Mouse (Mus musculus): Measurements from ENCODE around the gene Prkcb. TPM values are rescaled to one million over a fixed set of nuclear protein-coding genes. Genes with fewer than 3 reads are reported as not detected.

Gene Prkcb
- total and polyA plus RNA-seq, 3 experiments, result 3.6 to 4.5 (median 3.8) TPM

DNA sequence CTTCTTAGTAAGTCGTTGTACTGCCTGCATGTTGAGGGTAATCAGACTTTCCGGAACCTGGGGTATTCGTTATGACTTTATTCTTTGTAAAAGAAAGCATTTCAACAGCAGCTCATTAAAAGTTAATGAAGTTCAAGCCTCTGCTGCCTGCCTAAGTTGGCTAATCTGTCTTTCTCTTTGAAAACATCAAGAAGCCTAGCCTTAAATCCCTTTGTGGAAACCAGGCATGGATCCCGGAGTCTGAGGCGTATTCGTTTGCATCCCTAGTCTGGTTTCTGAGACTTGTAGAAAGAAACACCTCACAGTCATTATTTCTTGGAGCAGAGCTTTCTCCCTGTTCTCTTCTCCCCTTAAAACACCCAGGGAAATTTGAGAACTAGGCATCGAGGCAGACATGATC lies 90.7 kb downstream of the Prkcb start:
- Histone ChIP-seq H3K4me3 (no peak overlapping the region), H3K79me2 (replicated peaks; ENCODE audit: control insufficient read depth, insufficient read depth, low read length) (no peaks in the 10 kb centered on the region), H3K4me1 (ENCODE audit: control insufficient read depth, insufficient read depth, low read length) (no peaks in the 10 kb centered on the region), H3K9ac (ENCODE audit: low read depth, low read length) (no peak overlapping the region), H3K36me3 (ENCODE audit: control insufficient read depth, insufficient read depth, low read length) (no peaks in the 10 kb centered on the region), H3K27me3 (ENCODE audit: control insufficient read depth, insufficient read depth, low read length) (no peaks in the 10 kb centered on the region), H3K27ac (no peak overlapping the region)
- no peak for TF ChIP-seq POLR2A (IDR thresholded peaks at IDR 0.05; ENCODE audit: insufficient read depth, low read depth, low read length)
- no peak for TF ChIP-seq EP300 (IDR thresholded peaks at IDR 0.05; ENCODE audit: insufficient read depth, low read depth, low read length)
- TF ChIP-seq CTCF (IDR thresholded peaks at IDR 0.05), result no peak
- intact Hi-C loops (cut with DNase I), result no loop called here
- DNase-seq, result no peak
- 83% methylated on average over 7 of the region's 7 CpGs for WGBS

DNA sequence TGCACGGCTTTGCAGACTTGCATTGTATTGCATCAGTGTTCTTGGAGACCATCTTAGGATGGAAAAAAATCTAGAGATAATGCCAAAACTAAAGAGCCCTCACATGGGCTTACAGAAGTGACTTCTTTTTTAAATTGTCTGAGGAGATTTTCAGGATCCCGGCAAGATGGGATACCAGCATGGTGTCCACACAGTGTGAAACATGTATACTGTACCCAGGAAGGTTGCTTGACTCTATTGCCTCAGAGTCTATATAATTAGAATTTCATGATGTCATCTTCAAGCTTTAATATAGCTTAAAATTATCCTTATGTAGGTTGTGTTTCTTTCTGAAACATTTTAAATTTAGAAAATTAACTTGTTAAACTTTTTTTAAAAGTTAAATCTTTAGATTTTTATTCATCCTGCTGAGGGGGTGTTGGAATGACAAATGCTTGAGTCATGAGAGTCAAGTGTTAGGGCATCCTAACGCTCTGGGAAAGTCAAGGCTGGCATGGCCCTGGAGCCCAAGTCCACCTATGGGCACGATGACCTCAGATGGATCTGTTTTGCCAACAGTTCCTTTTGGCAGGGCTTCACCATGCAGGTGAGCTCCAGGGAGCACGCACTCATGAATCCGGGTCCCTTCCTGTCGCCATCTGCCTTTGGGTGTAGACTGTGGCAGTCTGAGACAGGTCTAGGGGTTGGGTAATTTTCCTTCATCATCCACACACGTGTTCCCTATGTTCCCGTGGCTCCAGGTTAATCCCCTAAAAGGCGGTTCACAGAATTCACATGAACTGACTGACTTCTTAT lies 92.0 kb downstream of the Prkcb start:
- no peaks in the 10 kb centered on the region for H3K79me2 ChIP-seq (replicated peaks; ENCODE audit: control insufficient read depth, insufficient read depth, low read length)
- no peaks in the 10 kb centered on the region for H3K4me1 ChIP-seq (ENCODE audit: control insufficient read depth, insufficient read depth, low read length)
- DNase-seq, result no peak
- H3K36me3 ChIP-seq (ENCODE audit: control insufficient read depth, insufficient read depth, low read length), result no peaks in the 10 kb centered on the region
- H3K4me3 ChIP-seq, result no peak overlapping the region
- WGBS, result 71% methylated on average over 10 of the region's 10 CpGs
- H3K27me3 ChIP-seq (ENCODE audit: control insufficient read depth, insufficient read depth, low read length), result no peaks in the 10 kb centered on the region
- intact Hi-C loops (cut with DNase I), result no loop called here
- H3K9ac ChIP-seq (ENCODE audit: low read depth, low read length), result no peak overlapping the region
- no peak overlapping the region for H3K27ac ChIP-seq
- TF ChIP-seq POLR2A (IDR thresholded peaks at IDR 0.05; ENCODE audit: insufficient read depth, low read depth, low read length) (no peak), EP300 (IDR thresholded peaks at IDR 0.05; ENCODE audit: insufficient read depth, low read depth, low read length) (no peak), CTCF (IDR thresholded peaks at IDR 0.05) (no peak)

DNA sequence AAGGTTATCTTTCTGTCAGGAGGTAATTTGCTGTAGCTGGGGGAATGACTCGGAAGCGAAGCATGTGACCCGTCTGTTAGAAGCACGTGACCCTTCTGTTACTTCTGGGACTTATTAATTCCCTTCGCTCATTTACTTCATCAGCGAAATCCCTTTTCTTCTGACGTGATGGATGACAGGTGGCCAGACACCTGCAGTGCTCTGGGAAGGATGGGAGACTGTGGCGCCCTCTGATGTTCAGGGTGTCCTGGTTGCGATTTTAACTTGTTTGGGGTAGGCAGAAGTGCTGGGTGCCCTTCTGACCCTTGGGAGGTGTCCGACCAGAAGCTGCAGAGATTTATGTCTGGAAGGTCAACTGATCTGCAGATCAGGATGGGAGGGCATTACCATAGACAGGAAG lies 93.0 kb downstream of the Prkcb start:
- no peaks in the 10 kb centered on the region for H3K79me2 ChIP-seq (replicated peaks; ENCODE audit: control insufficient read depth, insufficient read depth, low read length)
- WGBS, result 56% methylated on average over 10 of the region's 10 CpGs
- H3K27me3 ChIP-seq (ENCODE audit: control insufficient read depth, insufficient read depth, low read length), result no peaks in the 10 kb centered on the region
- no peak overlapping the region for H3K4me3 ChIP-seq
- no peak for TF ChIP-seq POLR2A (IDR thresholded peaks at IDR 0.05; ENCODE audit: insufficient read depth, low read depth, low read length)
- TF ChIP-seq CTCF (IDR thresholded peaks at IDR 0.05), result no peak
- TF ChIP-seq EP300 (IDR thresholded peaks at IDR 0.05; ENCODE audit: insufficient read depth, low read depth, low read length), result no peak
- intact Hi-C loops (cut with DNase I), result no loop called here
- H3K36me3 ChIP-seq (ENCODE audit: control insufficient read depth, insufficient read depth, low read length), result no peaks in the 10 kb centered on the region
- no peak overlapping the region for H3K27ac ChIP-seq
- no peak overlapping the region for H3K9ac ChIP-seq (ENCODE audit: low read depth, low read length)
- no peak for DNase-seq
- H3K4me1 ChIP-seq (ENCODE audit: control insufficient read depth, insufficient read depth, low read length), result no peaks in the 10 kb centered on the region

DNA sequence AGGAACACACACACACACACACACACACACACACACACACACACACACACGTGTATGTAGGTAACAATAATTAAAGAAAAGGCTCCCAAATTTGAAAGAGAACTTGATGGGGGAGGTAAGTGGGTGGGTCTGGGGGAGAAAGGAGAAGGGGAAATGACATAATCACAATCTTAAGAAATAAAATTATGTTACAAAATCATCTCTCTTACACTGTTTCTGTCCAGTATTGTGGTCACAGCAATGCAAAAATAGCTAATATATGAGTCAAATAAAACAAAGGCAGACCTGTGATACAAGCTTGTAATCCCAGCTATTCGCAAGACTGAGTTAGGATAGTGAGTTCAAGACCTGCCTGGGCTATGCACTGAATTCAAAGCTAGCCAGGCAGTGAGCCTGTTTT lies 94.7 kb downstream of the Prkcb start:
- TF ChIP-seq POLR2A (IDR thresholded peaks at IDR 0.05; ENCODE audit: insufficient read depth, low read depth, low read length), result no peak
- TF ChIP-seq EP300 (IDR thresholded peaks at IDR 0.05; ENCODE audit: insufficient read depth, low read depth, low read length), result no peak
- TF ChIP-seq CTCF (IDR thresholded peaks at IDR 0.05), result no peak
- intact Hi-C loops (cut with DNase I), result no loop called here
- no peak overlapping the region for H3K4me3 ChIP-seq
- H3K4me1 ChIP-seq (ENCODE audit: control insufficient read depth, insufficient read depth, low read length), result no peaks in the 10 kb centered on the region
- DNase-seq, result no peak
- no peaks in the 10 kb centered on the region for H3K79me2 ChIP-seq (replicated peaks; ENCODE audit: control insufficient read depth, insufficient read depth, low read length)
- H3K27me3 ChIP-seq (ENCODE audit: control insufficient read depth, insufficient read depth, low read length), result no peaks in the 10 kb centered on the region
- no peak overlapping the region for H3K9ac ChIP-seq (ENCODE audit: low read depth, low read length)
- no peak overlapping the region for H3K27ac ChIP-seq
- 74% methylated on average over 2 of the region's 2 CpGs for WGBS
- H3K36me3 ChIP-seq (ENCODE audit: control insufficient read depth, insufficient read depth, low read length), result no peaks in the 10 kb centered on the region

DNA sequence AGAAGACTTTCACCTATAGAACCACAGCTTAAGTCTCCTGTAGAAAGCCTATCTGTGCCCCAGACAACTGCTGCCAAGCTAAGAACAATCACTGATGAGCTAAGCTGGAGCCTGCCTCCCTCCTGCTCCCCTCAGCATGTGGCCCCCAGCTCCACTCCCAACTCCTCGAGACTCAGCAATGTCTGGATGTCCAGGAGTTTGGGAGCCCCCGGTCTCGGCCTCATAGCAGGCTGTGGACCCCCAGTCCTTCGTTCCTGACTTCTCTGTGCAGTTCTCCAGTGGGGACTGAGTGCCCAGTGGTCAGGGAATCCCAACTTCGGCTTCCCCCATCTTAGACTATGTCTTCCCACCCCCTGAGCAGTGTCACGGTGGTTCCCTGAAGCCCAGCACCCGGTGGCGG lies 96.3 kb downstream of the Prkcb start:
- Histone ChIP-seq H3K36me3 (ENCODE audit: control insufficient read depth, insufficient read depth, low read length) (no peaks in the 10 kb centered on the region), H3K9ac (ENCODE audit: low read depth, low read length) (no peak overlapping the region), H3K27me3 (ENCODE audit: control insufficient read depth, insufficient read depth, low read length) (no peaks in the 10 kb centered on the region), H3K79me2 (replicated peaks; ENCODE audit: control insufficient read depth, insufficient read depth, low read length) (no peaks in the 10 kb centered on the region), H3K4me1 (ENCODE audit: control insufficient read depth, insufficient read depth, low read length) (no peaks in the 10 kb centered on the region), H3K4me3 (no peak overlapping the region), H3K27ac (no peak overlapping the region)
- intact Hi-C loops (cut with DNase I), result no loop called here
- DNase-seq, result no peak
- WGBS, result 84% methylated on average over 8 of the region's 8 CpGs
- TF ChIP-seq EP300 (IDR thresholded peaks at IDR 0.05; ENCODE audit: insufficient read depth, low read depth, low read length), result no peak
- TF ChIP-seq CTCF (IDR thresholded peaks at IDR 0.05), result no peak
- TF ChIP-seq POLR2A (IDR thresholded peaks at IDR 0.05; ENCODE audit: insufficient read depth, low read depth, low read length), result no peak

DNA sequence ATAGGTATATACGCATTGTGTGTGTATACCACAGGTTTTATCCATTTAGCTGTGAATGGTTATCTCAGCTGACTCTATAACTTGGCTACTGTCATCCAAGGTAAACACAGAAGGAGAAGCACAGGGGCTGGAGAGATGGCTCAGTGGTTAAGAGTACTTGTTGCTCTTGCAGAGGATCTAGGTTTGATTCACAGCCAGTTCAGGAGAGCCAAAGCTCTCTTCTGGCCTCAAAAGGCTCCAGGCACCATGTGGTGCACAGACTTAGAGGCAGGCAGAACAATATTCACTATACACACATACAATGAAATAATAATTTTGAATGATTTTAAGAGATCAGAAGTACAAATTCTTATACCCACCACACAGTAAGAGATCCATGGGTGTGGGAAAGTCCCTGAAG lies 98.0 kb downstream of the Prkcb start:
- Histone ChIP-seq H3K4me1 (ENCODE audit: control insufficient read depth, insufficient read depth, low read length) (no peaks in the 10 kb centered on the region), H3K27me3 (ENCODE audit: control insufficient read depth, insufficient read depth, low read length) (no peaks in the 10 kb centered on the region), H3K9ac (ENCODE audit: low read depth, low read length) (no peak overlapping the region), H3K79me2 (replicated peaks; ENCODE audit: control insufficient read depth, insufficient read depth, low read length) (no peaks in the 10 kb centered on the region), H3K4me3 (no peak overlapping the region), H3K36me3 (ENCODE audit: control insufficient read depth, insufficient read depth, low read length) (no peaks in the 10 kb centered on the region), H3K27ac (no peak overlapping the region)
- intact Hi-C loops (cut with DNase I), result no loop called here
- no peak for TF ChIP-seq CTCF (IDR thresholded peaks at IDR 0.05)
- 88% methylated on average over 1 of the region's 1 CpGs for WGBS
- no peak for DNase-seq

Data from heart, adult 2 months (tissue).